Mouse (Mus musculus) frontal cortex, adult 2 months (tissue): ENCODE results near the gene Wdr49. TPM values are rescaled to one million over a fixed set of nuclear protein-coding genes. Genes with fewer than 3 reads are reported as not detected.
A peak's percentile ranks its signal among the peaks of the same experiment; 100 is the strongest.
"Not testable (repeated sequence)": the region's sequence is repeated elsewhere in the genome, so short reads cannot be mapped to it uniquely, and the experiment has no call there.

ENCODE experiments used
- DNase-seq, 2 experiments: peaks; one replicate each; pipeline ENCODE4 v3.0.0; 2022; ENCODE audit warnings: low spot score in 1 of 2; ENCODE audit errors: extremely low spot score in 1 of 2
- polyA plus RNA-seq: library from polyadenylated mRNA; depleted of rRNA; stranded (reverse); fragments of >200 nt; gene quantifications from 2 replicates; pipeline ENCODE4 v1.2.3, GENCODE M21; 2012; rRNA removed

Wdr49 gene
- polyA plus RNA-seq, 1 experiment: 0.04 TPM

DNA sequence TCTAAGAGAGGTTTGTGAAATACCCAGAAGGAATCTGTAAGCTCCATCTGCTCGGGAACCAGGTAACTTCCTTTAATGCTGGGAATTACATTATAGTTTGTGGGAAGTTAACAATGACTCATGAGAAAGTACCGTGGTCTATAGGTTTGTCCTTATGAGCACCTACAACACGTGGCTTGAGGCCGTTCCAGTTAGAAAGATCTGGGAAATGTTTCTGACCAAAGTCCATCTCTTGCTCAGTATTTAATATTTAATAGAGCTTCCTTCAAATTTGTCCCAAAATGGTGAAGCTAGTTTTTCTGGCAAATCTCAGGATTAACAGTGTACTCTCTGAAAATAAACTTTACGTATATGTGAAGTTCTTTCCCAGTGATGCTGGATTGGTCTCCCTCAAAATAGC, 177.3 kb downstream of the Wdr49 start:
- no peak for DNase-seq

DNA sequence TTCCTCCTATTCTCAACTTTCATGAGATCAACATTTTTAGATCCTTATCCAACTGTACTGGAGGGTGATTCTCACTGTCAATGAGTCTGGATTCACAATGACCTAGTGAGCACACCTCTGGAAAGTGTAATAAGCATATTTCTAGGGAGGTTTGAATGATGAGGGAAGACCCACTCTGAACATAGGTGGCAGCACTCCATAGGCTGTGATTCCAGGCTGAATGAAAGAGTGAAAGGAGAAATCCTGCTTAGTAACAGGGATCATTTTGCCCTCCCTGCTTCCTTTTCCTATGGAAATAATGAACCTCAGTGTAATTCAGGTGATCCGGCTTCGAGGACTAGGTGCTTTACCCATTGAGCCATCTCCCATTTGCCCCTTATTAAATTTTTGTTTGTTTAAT, 180.9 kb downstream of the Wdr49 start:
- DNase-seq: no peak

DNA sequence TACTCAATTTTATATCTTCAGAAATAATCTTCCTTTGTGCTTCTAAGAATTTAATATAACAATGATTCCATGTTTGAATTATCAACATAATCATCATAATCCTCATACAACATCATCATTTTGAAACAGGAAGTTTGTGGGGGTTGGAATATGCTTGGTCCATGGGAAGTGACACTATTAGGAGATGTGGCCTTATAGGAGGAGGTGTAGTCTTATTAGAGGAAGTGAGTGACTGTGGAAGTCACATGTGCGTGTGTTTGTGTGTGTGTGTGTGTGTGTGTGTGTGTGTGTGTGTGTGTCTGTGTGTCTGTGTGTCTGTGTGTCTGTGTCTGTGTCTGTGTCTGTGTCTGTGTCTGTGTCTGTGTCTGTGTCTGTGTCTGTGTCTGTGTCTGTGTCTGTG, 182.5 kb downstream of the Wdr49 start:
- DNase-seq: not testable (repeated sequence)

DNA sequence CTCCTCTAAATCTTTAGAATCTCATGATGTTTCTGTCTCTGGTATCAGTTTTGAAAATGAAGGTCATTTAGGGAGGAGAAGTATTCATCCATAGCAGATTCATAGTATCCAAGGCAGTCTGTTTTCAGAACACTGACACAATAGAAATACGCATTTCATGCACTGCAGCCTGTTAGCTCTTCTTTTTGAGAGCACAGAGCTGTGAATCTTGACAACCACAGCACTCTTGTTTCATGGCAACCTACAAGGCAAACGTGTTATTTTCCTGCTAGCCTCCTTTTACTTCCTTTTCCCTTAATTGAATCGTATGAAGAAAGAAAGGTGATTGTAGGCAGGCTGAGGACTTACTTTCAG, 184.2 kb downstream of the Wdr49 start:
- peak in 1 of 2 experiments; percentile 3 for DNase-seq

DNA sequence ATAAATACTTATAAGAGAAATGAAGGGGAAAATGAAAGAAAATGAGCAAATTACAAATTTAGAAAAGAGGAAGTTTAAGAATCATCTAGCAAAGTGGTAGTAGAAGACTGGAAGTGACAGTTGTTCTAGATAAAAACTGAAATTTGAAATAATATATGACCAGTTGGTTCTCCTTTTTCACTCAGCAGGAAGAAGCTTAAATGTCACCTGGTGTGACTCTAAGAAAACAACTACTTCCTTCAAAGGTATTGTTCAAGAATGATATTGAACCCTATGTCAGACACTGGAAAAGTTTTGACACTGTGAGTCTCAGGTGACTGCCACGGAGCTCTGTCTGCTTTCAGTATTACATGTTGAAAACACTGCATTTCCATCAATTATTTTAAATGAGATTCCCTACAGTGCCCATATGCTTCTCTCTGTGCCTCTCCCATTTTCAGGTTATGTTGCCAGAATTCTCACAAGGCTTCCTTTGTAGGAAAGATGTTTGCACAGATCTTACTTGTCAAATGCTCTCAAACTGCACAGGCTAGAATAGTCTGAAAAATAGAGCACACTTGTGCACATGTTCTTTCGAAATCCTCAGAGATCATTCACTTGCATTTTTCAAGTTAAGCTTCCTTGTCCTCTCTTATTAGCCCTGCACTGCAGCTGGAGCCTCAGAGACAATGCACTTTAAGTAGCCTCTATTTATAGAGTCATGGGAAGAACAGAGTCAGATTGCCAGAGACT, 184.8 kb downstream of the Wdr49 start:
- DNase-seq: peak in 1 of 2 experiments; percentile 19

DNA sequence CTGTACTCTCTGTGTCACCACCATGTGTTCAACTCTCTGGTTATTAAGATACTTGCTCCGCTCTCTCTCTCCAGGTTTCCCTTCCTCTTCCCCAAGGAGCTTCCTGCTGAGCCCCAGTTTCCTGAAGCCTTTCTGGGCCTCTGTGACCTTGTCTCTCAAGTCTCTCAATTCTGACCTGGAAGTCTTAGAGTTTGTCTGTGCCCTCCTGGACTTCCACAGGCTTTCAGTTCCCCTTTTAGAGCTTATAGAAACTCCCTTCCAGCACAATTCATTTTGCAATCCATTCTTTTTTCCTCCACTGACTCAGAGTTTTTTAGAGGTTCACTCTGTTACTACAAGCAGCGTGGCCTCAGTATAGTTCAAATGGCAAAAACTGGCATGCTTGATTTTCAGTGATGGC, 188.7 kb downstream of the Wdr49 start:
- no peak for DNase-seq

DNA sequence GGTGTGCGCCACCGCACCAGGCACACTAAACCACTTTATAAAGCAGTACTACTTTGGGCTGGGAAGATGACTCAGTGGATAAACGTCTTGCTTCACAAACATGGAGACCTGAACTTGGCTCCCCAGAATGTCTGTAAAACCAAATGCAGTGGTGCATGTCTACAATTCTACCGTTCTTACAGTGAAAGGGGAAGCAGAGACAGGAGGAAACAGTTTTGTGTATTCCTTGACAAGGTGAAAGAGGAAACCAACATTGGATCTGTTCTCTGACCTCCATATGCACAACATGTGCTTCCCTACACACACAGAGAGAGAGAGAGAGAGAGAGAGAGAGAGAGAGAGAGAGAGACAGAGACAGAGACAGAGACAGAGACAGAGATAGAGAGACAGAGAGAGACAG, 204.5 kb downstream of the Wdr49 start:
- no peak for DNase-seq

DNA sequence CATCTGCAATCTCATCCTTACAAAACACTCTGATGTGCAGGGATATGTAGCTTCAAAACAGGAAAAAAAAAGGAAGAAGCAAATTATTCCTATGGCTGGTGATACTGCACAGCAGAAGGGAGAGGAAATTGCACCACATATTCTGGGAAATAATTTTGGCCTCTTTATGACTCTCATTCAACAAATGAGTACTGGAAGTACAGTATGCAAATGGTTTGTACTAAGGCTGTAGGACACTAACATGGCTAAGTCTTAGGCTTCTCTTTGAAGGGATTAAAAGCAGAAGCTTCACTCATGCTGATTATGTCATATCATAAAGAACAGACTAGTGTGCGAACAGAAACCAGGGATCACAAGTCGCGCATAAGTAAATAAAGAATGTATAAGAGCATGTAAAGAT, 205.4 kb downstream of the Wdr49 start:
- no peak for DNase-seq

DNA sequence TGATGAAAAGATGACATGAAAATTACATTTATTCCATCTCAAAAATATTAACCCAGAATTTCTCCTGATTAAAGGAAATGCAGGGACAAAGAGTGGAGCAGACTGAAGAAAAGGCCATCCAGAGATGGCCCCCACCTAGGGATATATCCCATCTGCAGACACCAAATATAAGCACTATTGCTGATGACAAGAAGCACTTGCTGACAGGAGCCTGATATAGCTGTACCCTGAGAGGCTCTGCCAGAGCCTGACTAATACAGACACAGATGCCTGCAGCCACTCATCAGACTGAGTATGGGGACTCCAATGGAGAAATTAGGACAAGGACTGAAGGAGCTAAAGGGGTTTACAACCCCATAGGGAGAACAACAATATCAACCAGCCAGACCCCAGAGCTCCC, 206.8 kb downstream of the Wdr49 start:
- no peak for DNase-seq

DNA sequence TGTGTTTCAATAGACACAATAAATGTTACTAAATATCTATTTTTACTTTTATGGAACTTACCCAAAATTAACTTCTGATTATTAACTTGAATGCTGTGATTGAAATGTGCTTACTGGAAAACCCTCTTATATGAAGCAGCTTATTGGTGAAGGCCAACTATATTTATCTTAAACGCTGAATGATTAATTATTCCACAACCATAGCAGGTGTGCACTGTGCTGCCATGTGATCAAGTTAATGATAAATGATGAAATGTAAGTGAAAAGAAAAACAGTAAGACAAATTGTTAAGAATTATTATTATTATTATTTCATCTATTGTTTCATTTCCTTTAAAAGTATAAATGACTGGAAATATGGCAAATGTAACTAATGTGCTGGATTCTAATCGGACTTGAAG, 212.0 kb downstream of the Wdr49 start, which contains the start of gene Serpini2:
Serpini2 (minus strand) TSS at position 101 of the 400 bp plus-strand sequence.
- DNase-seq: no peak

DNA sequence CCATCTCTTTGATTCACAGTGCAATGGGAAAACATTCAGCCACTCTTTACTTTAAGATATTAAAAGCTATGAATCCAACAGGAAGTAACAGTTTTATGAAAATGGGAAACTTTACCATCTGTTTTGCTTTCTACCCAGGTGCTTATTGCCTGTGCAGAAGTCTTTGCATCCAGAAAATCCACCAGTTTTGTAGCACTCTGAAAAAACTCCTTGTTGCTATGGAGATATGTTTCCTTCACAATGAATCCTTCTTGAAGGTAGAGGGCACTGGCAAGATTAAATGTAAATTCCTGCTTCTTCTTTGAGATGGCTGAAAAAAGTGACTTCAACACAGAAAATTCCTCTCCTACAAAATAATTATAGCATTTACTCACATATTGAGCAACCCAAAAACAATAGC, 222.6 kb downstream of the Wdr49 start:
- DNase-seq: peak in 1 of 2 experiments; percentile 39

Other genes with a start within 250 kb of the Wdr49 start
- gene Serpini2, start 212.1 kb downstream of the Wdr49 start, polyA plus RNA-seq: not detected in 2 replicates
- gene Pdcd10, start 74.7 kb upstream of the Wdr49 start, polyA plus RNA-seq: 42.0 and 44.5 TPM in 2 replicates
- gene Serpini1, start 75.4 kb upstream of the Wdr49 start, polyA plus RNA-seq: 136 and 168 TPM in 2 replicates